In the genomic region with DNA sequence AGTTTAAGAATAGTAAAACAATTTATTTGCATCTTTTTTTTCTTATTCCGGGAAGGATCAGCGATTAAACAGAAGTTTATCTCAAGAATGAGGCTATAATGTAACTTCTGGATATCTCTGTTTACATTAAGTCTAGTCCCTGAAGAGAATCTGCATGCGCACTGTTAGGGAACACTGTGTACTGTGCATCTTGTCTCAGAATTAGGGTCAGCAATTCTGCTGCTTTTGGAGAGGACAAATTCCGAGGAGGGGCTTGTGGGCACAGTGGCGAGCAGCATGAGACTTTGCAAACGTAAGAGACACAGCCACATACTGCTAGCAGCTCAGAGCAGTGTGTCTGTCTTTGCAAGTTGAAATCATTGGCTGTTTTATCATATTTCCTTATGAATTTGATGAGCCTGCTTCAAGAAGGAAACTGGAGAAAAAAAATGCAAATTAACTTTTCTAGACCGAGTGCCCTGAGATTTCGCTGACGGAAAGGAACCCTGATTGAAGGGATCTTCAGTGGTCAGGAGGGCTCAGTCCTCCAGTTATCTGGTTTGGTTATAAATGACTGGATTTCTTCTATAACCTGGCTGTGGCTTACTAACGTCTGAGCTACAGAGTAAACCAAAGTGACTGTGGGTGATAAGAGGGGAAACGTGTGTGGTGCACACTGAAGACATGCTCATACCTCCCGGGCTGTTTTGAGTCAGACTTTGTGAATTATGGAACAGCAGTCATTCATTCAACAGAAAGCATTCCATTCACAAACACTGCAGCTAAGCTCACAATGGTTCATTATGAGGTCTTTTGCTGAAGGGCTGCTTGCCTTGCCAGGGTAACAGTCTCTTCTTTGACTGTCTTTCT, we compare ENCODE assay signal across 8 mouse cellular contexts.
DNase-seq lines count a peak whose midpoint lies in the region; ATAC-seq and TF ChIP-seq lines count a peak whose summit lies in the region.

No protein-coding gene starts in this region.

- no peak overlapping the region; the same call in 1 of the 2 replicates for H3K9ac ChIP-seq in forebrain, embryonic 13.5 days
- peak overlapping the region; percentile 39; the same call in 1 of the 2 replicates for H3K9ac ChIP-seq in limb, embryonic 13.5 days
- H3K9ac ChIP-seq in neural tube, embryonic 12.5 days: no peak overlapping the region

- no peaks in the 10 kb centered on the region for H3K36me3 ChIP-seq in kidney, adult 2 months (ENCODE audit: control insufficient read depth, insufficient read depth, low read length)
- no peaks in the 10 kb centered on the region for H3K36me3 ChIP-seq in forebrain, embryonic 13.5 days (ENCODE audit: poor library complexity, severe bottlenecking)
- no peaks in the 10 kb centered on the region for H3K36me3 ChIP-seq in limb, embryonic 13.5 days
- no peaks in the 10 kb centered on the region for H3K36me3 ChIP-seq in neural tube, embryonic 12.5 days

- TF ChIP-seq CTCF in kidney, adult 2 months (conservative IDR thresholded peaks at IDR 0.05; ENCODE audit: insufficient read depth, insufficient read length, low read depth, low read length): no peak

- no peak for TF ChIP-seq POLR2A in kidney, adult 2 months (IDR thresholded peaks at IDR 0.05; ENCODE audit: low read depth, low read length)

- no peak overlapping the region; the same call in 1 of the 2 replicates for H3K27ac ChIP-seq in kidney, adult 2 months (ENCODE audit: insufficient read depth, low read depth, low read length)
- H3K27ac ChIP-seq in forebrain, embryonic 13.5 days: no peak overlapping the region
- H3K27ac ChIP-seq in limb, embryonic 13.5 days: no peak overlapping the region
- H3K27ac ChIP-seq in neural tube, embryonic 12.5 days: no peak overlapping the region

- 0 out of 2 replicates have a peak, but pooled peaks cover 4% of the 10 kb centered on the region for H3K4me1 ChIP-seq in kidney, adult 2 months (ENCODE audit: control insufficient read depth, insufficient read depth, low read length)
- 0 out of 2 replicates have a peak, but pooled peaks cover 6% of the 10 kb centered on the region for H3K4me1 ChIP-seq in forebrain, embryonic 13.5 days
- peaks cover 22% of the 10 kb centered on the region for H3K4me1 ChIP-seq in limb, embryonic 13.5 days
- peaks cover 10% of the 10 kb centered on the region; the same call in 1 of the 2 replicates for H3K4me1 ChIP-seq in neural tube, embryonic 12.5 days

- 53% methylated on average over 12 of the region's 12 CpGs for WGBS in kidney, adult 2 months
- WGBS in forebrain, embryonic 13.5 days: 40% methylated on average over 12 of the region's 12 CpGs
- WGBS in limb, embryonic 13.5 days: 53% methylated on average over 12 of the region's 12 CpGs
- 40% methylated on average over 12 of the region's 12 CpGs for WGBS in neural tube, embryonic 12.5 days

- no peak overlapping the region for H3K4me3 ChIP-seq in kidney, adult 2 months (ENCODE audit: insufficient read depth, low read depth, low read length)
- H3K4me3 ChIP-seq in forebrain, embryonic 13.5 days: peak overlapping the region; percentile 49
- H3K4me3 ChIP-seq in limb, embryonic 13.5 days: peak overlapping the region; percentile 48
- no peak overlapping the region for H3K4me3 ChIP-seq in neural tube, embryonic 12.5 days

- DNase-seq in kidney, adult 9 months: peak; percentile 19
- no peak for DNase-seq in kidney, adult 2 months
- DNase-seq in left cerebral cortex, postnatal 36 days (ENCODE audit: low spot score in 2 of 2): no peak
- no peak for DNase-seq in right cerebral cortex, postnatal 36 days (ENCODE audit: low spot score in 2 of 2)
- DNase-seq in cerebellum, adult 11-12 months: no peak

- no peak; the same call in 1 of the 2 replicates for ATAC-seq in forebrain, embryonic 13.5 days
- no peak for ATAC-seq in limb, embryonic 13.5 days (ENCODE audit: low FRiP score, low read depth)
- ATAC-seq in neural tube, embryonic 12.5 days (ENCODE audit: low FRiP score, low read depth): no peak; the same call in 1 of the 2 replicates

- peak overlapping the region; percentile 68 for H3K4me2 ChIP-seq in forebrain, embryonic 13.5 days
- peak overlapping the region; percentile 66 for H3K4me2 ChIP-seq in limb, embryonic 13.5 days (replicated peaks)
- peak overlapping the region; percentile 61 for H3K4me2 ChIP-seq in neural tube, embryonic 12.5 days (replicated peaks)

- intact Hi-C loops in left cerebral cortex, postnatal 36 days (cut with DNase I): loop anchor here (1.0 to 5.0 kb wide), 6 partner anchors 141 to 534 kb away; no protein-coding TSS in a partner anchor

- H3K9me3 ChIP-seq in forebrain, embryonic 13.5 days (replicated peaks): no peaks in the 10 kb centered on the region
- H3K9me3 ChIP-seq in limb, embryonic 13.5 days: no peaks in the 10 kb centered on the region
- no peaks in the 10 kb centered on the region for H3K9me3 ChIP-seq in neural tube, embryonic 12.5 days

- no peaks in the 10 kb centered on the region for H3K27me3 ChIP-seq in kidney, adult 2 months (replicated peaks; ENCODE audit: control insufficient read depth, insufficient read depth, low read length)
- H3K27me3 ChIP-seq in forebrain, embryonic 13.5 days: peaks cover 8% of the 10 kb centered on the region; the same call in 1 of the 2 replicates
- H3K27me3 ChIP-seq in limb, embryonic 13.5 days: 0 out of 2 replicates have a peak, but pooled peaks cover 3% of the 10 kb centered on the region
- peaks cover 7% of the 10 kb centered on the region; the same call in 1 of the 2 replicates for H3K27me3 ChIP-seq in neural tube, embryonic 12.5 days (replicated peaks)

Comparison
In these comparisons a context has a peak if more than half of its experiments do, and no peak if none do; other contexts are left out.
1. H3K4me3 ChIP-seq: peak in forebrain, embryonic 13.5 days (single experiment) and limb, embryonic 13.5 days (single experiment); none in kidney, adult 2 months (single experiment) and neural tube, embryonic 12.5 days (single experiment).
2. Peak in every context shown above with its lines, with median percentiles within 50 percentile points of each other: H3K4me2 ChIP-seq.